Mouse (Mus musculus) lung, postnatal 0 days (tissue): ENCODE measurements around the gene Olfr654. TPM values are rescaled to one million over a fixed set of nuclear protein-coding genes. Genes with fewer than 3 reads are reported as not detected.

Source experiments
- ATAC-seq: fragments of 200-750 bp; cut with Nextera tagmentation; 2 replicates; pipeline ENCODE4 v1.8.0; 2017; ENCODE audit warnings: moderate library complexity
- DNase-seq: peaks from one replicate; pipeline ENCODE4 v3.0.0-alpha.2; 2016; ENCODE audit warnings: low spot score
- H3K27ac ChIP-seq: fragments of 300-500 bp; sonication (generic); 2 replicates; pipeline ENCODE4 v1.5.1; 2014; ENCODE audit warnings: antibody characterized with exemption, mild to moderate bottlenecking, low read length, mixed read lengths
- H3K27me3 ChIP-seq: fragments of 300-500 bp; sonication (generic); replicated peaks from 2 replicates; pipeline ENCODE4 v1.6.1; 2014; ENCODE audit warnings: low read length, mixed read lengths; ENCODE audit not compliant: insufficient read depth
- H3K36me3 ChIP-seq: fragments of 300-500 bp; sonication (generic); 2 replicates; pipeline ENCODE4 v1.6.1; 2014; ENCODE audit warnings: low read length, mixed read lengths; ENCODE audit not compliant: insufficient read depth
- H3K4me1 ChIP-seq: fragments of 300-500 bp; sonication (generic); 2 replicates; pipeline ENCODE4 v1.6.1; 2014; ENCODE audit warnings: antibody characterized with exemption, low read depth, low read length, mixed read lengths; ENCODE audit not compliant: insufficient read depth
- H3K4me2 ChIP-seq: fragments of 300-500 bp; sonication (generic); replicated peaks from 2 replicates; pipeline ENCODE4 v1.6.1; 2014; ENCODE audit warnings: low read depth, mild to moderate bottlenecking, low read length, moderate library complexity, mixed read lengths
- H3K4me3 ChIP-seq: fragments of 300-500 bp; sonication (generic); 2 replicates; pipeline ENCODE4 v1.5.1; 2014; ENCODE audit warnings: low read depth, low read length
- H3K9ac ChIP-seq: fragments of 300-500 bp; sonication (generic); replicated peaks from 2 replicates; pipeline ENCODE4 v1.6.1; 2014; ENCODE audit warnings: low read depth, mild to moderate bottlenecking
- H3K9me3 ChIP-seq: fragments of 300-500 bp; sonication (generic); 2 replicates; pipeline ENCODE4 v1.6.1; 2016; ENCODE audit warnings: low read length, mixed read lengths
- CTCF ChIP-seq: IDR thresholded peaks from 2 replicates; pipeline ENCODE4 v1.5.1; 2016; ENCODE audit warnings: antibody characterized with exemption, mild to moderate bottlenecking
- EP300 ChIP-seq: IDR thresholded peaks from 2 replicates; pipeline ENCODE4 v1.6.1; 2016; ENCODE audit warnings: antibody characterized with exemption, mild to moderate bottlenecking, control low read depth
- WGBS: fragments of 180-500 bp; shearing (Covaris S2); extraction: QIAGEN DNeasy Blood & Tissue Kit; methylation state at CpG from one replicate; pipeline ENCODE4 v1.1.7; 2014; 5-methylcytosine and 5-hydroxymethylcytosine counted together
- polyA plus RNA-seq: library from polyadenylated mRNA; unstranded; fragments of >200 nt; fragmentation: Nextera tagmentation; extraction: Ambion mirVana; gene quantifications from 2 replicates; pipeline ENCODE4 v1.2.1, GENCODE M21; 2015

The Olfr654 gene
- polyA plus RNA-seq, 1 experiment from 2014 or later, result not detected

DNA sequence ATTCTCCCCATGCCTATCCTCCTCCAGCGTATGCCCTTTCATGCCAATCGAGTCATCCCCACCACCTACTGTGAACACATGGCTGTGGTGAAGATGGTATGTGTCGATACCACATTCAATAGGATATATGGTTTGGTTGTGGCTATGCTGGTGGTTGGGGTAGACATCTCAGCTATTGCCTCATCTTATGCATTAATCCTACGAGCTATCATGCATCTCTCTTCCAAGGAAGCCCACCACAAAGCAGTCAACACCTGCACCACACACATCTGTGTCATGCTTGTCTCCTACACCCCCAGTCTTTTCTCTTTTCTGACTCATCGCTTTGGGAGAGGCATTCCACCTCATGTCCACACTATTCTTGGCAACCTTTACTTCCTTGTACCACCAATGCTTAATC, 1.4 kb downstream of the Olfr654 start:
- TF ChIP-seq EP300, result no peak
- TF ChIP-seq CTCF, result no peak
- 74% methylated on average over 5 of the region's 5 CpGs for WGBS
- no peaks in the 10 kb centered on the region for H3K27me3 ChIP-seq
- H3K9ac ChIP-seq, result no peak overlapping the region
- ATAC-seq, result no peak
- H3K36me3 ChIP-seq, result no peaks in the 10 kb centered on the region
- H3K9me3 ChIP-seq, result no peaks in the 10 kb centered on the region
- no peaks in the 10 kb centered on the region for H3K4me1 ChIP-seq
- no peak overlapping the region for H3K4me3 ChIP-seq
- no peak for DNase-seq
- no peak overlapping the region for H3K4me2 ChIP-seq
- H3K27ac ChIP-seq, result no peak overlapping the region

GRCm38 (mm10) chr7:104601679-104602078, 14.9 kb downstream of the Olfr654 start, which contains the start of gene Olfr655:
Gene Olfr655, minus strand, starts transcription at chr7:104601779.
- TF ChIP-seq CTCF, result no peak
- no peak for TF ChIP-seq EP300
- DNase-seq (no peak), ATAC-seq (no peak)

DNA sequence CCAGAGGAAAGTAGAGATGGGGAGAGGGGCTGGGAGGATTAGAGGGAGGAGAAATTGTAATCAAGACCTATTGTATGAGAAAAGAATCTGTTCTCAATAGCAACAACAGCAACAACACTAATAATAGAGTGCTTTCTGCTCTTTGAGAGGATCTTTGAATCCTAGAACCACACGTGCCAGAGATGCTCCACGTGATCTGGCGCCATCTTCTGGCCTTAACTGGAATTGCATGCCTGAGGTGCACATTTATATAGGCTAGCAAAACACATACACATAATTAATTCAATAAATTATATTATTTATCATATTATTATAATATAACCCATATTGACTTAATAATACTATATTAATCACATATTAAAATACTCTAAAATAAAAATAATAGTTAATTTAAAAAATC, 16.3 kb downstream of the Olfr654 start:
- no peaks in the 10 kb centered on the region for H3K9me3 ChIP-seq
- ATAC-seq (no peak), DNase-seq (peak; percentile 25)
- no peaks in the 10 kb centered on the region for H3K36me3 ChIP-seq
- H3K27me3 ChIP-seq, result no peaks in the 10 kb centered on the region
- H3K27ac ChIP-seq, result no peak overlapping the region
- no peaks in the 10 kb centered on the region for H3K4me1 ChIP-seq
- 6% methylated on average over 3 of the region's 3 CpGs for WGBS
- no peak overlapping the region for H3K4me2 ChIP-seq
- H3K4me3 ChIP-seq, result no peak overlapping the region
- TF ChIP-seq CTCF (peak; percentile 72), EP300 (no peak)
- H3K9ac ChIP-seq, result no peak overlapping the region

More at GRCm38 (mm10) chr7:104601679-104602078, 14.9 kb downstream of the Olfr654 start, which contains the start of gene Olfr655:
- no peaks in the 10 kb centered on the region for H3K9me3 ChIP-seq
- H3K36me3 ChIP-seq, result no peaks in the 10 kb centered on the region
- no peaks in the 10 kb centered on the region for H3K27me3 ChIP-seq
- H3K4me3 ChIP-seq, result no peak within 1 kb of the TSS
- no peak within 1 kb of the TSS for H3K9ac ChIP-seq
- no peaks in the 10 kb centered on the region for H3K4me1 ChIP-seq
- H3K27ac ChIP-seq, result no peak within 1 kb of the TSS
- no peak within 1 kb of the TSS for H3K4me2 ChIP-seq
- WGBS, result 81% methylated on average over 2 of the region's 2 CpGs

GRCm38 (mm10) chr7:104604727-104605126, 17.9 kb downstream of the Olfr654 start:
- no peak for DNase-seq
- ATAC-seq, result no peak

GRCm38 (mm10) chr7:104613655-104614054, 26.8 kb downstream of the Olfr654 start, which contains the start of gene Olfr656:
Gene Olfr656, plus strand, starts transcription at chr7:104613955.
- H3K27ac ChIP-seq, result no peak within 1 kb of the TSS
- no peak within 1 kb of the TSS for H3K4me3 ChIP-seq
- no peak for TF ChIP-seq CTCF
- TF ChIP-seq EP300, result no peak
- WGBS, result 66% methylated on average over 4 of the region's 4 CpGs
- no peaks in the 10 kb centered on the region for H3K27me3 ChIP-seq
- no peak within 1 kb of the TSS for H3K4me2 ChIP-seq
- H3K4me1 ChIP-seq, result no peaks in the 10 kb centered on the region
- H3K36me3 ChIP-seq, result no peaks in the 10 kb centered on the region
- no peak within 1 kb of the TSS for H3K9ac ChIP-seq
- no peaks in the 10 kb centered on the region for H3K9me3 ChIP-seq
- ATAC-seq (no peak), DNase-seq (no peak)

More at GRCm38 (mm10) chr7:104604727-104605126, 17.9 kb downstream of the Olfr654 start:
- Histone ChIP-seq H3K36me3 (no peaks in the 10 kb centered on the region), H3K9me3 (no peaks in the 10 kb centered on the region), H3K4me3 (no peak overlapping the region), H3K27ac (no peak overlapping the region), H3K4me1 (no peaks in the 10 kb centered on the region), H3K27me3 (no peaks in the 10 kb centered on the region), H3K9ac (no peak overlapping the region), H3K4me2 (no peak overlapping the region)
- TF ChIP-seq EP300, result no peak
- TF ChIP-seq CTCF, result no peak

DNA sequence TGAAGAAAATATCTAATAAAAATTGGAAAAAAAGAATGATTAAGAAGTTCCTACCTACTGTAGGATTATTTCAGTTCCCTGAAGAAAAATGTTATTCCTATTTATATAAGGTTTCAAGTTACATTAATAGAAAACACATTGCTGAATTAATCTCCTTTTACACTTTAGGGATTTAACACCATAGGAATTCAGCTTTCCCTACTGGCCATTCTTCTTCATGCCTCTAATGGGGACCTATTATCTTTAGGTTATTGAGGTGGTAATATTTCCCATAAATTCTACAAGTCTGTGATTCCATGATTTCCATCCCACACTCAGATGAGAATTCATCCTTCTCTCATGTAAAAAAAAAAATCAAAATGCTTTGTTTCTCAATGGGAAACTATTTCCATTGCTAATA, 37.7 kb downstream of the Olfr654 start, which contains the start of gene Olfr657:
Gene Olfr657, plus strand, starts transcription at position 301 of the 400 bp plus-strand sequence.
- Histone ChIP-seq H3K9me3 (no peaks in the 10 kb centered on the region), H3K4me2 (no peak within 1 kb of the TSS), H3K4me1 (no peaks in the 10 kb centered on the region), H3K9ac (no peak within 1 kb of the TSS), H3K4me3 (no peak within 1 kb of the TSS), H3K27ac (no peak within 1 kb of the TSS), H3K36me3 (no peaks in the 10 kb centered on the region), H3K27me3 (no peaks in the 10 kb centered on the region)
- ATAC-seq (no peak), DNase-seq (no peak)
- TF ChIP-seq CTCF, result no peak
- TF ChIP-seq EP300, result no peak

Other genes starting within 250 kb of the Olfr654 start
- 3.1 and 3.6 TPM in 2 replicates for gene Trim12c, start 233.7 kb upstream of the Olfr654 start, polyA plus RNA-seq
- gene Trim30b, start 217.1 kb upstream of the Olfr654 start, polyA plus RNA-seq, result 0.52 and 0.75 TPM in 2 replicates
- gene Trim30c, start 186.2 kb upstream of the Olfr654 start, polyA plus RNA-seq, result 0.06 and 0.13 TPM in 2 replicates
- 5.2 and 5.3 TPM in 2 replicates for gene Trim30a, start 121.8 kb upstream of the Olfr654 start, polyA plus RNA-seq
- gene Trim30d, start 79.2 kb upstream of the Olfr654 start, polyA plus RNA-seq, result 1.9 and 2.1 TPM in 2 replicates
- gene Olfr651, start 36.9 kb upstream of the Olfr654 start, polyA plus RNA-seq, result not detected in 2 replicates
- gene Olfr652, start 26.1 kb upstream of the Olfr654 start, polyA plus RNA-seq, result not detected in 2 replicates
- gene Olfr653, start 9.7 kb upstream of the Olfr654 start, polyA plus RNA-seq, result not detected in 2 replicates
- gene Olfr655, start 14.8 kb downstream of the Olfr654 start, polyA plus RNA-seq, result not detected in 2 replicates
- gene Olfr656, start 26.9 kb downstream of the Olfr654 start, polyA plus RNA-seq, result not detected in 2 replicates
- gene Olfr657, start 37.8 kb downstream of the Olfr654 start, polyA plus RNA-seq, result not detected in 2 replicates
- not detected in 2 replicates for gene Olfr658, start 60.3 kb downstream of the Olfr654 start, polyA plus RNA-seq
- gene Olfr659, start 79.7 kb downstream of the Olfr654 start, polyA plus RNA-seq, result not detected in 2 replicates
- not detected in 2 replicates for gene Olfr661, start 99.5 kb downstream of the Olfr654 start, polyA plus RNA-seq
- not detected in 2 replicates for gene Usp17le, start 190.4 kb downstream of the Olfr654 start, polyA plus RNA-seq